Mouse (Mus musculus) C2C12 (cell line): Measurements from ENCODE around the gene Gata2.

Experiments used
- CTCF ChIP-seq: IDR thresholded peaks from one replicate; pipeline ENCODE4 v1.5.1; 2011; ENCODE audit not compliant: control insufficient read depth, insufficient read depth, insufficient read length
- MAX ChIP-seq: IDR thresholded peaks from one replicate; pipeline ENCODE4 v1.6.1; 2011; ENCODE audit warnings: mild to moderate bottlenecking, control low read depth
- MYOD1 ChIP-seq: IDR thresholded peaks from one replicate; pipeline ENCODE4 v1.6.1; 2011; ENCODE audit warnings: low read depth; ENCODE audit not compliant: control insufficient read depth, insufficient read length
- MYOG ChIP-seq: IDR thresholded peaks from one replicate; pipeline ENCODE4 v1.6.1; 2011; ENCODE audit not compliant: control insufficient read depth, insufficient read length; ENCODE audit errors: extremely low read depth
- USF1 ChIP-seq: IDR thresholded peaks from one replicate; pipeline ENCODE4 v1.6.1; 2011; ENCODE audit warnings: low read depth, mild to moderate bottlenecking, control low read depth, moderate library complexity

DNA sequence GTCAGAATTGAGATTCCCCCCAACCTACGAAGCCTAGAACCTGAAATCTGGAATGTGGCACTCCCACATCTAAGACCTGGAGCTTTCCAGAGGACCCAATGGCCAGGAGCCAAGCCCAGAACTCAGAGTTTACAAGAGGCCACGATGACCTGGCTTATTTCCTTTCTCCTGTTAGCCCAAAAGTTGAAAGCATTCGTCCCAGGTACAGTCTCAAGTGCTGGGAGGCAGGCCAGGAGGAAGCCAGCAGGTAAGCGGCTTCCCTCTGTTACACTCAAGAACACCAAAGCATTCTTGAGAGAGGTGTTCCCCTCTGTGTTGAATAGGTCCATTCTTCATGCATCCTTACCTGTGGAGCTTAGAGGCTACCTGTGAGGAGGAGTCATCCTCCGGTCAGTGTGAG, 15.8 kb downstream of the Gata2 start:
- TF ChIP-seq CTCF, result no peak
- no peak for TF ChIP-seq MYOD1
- no peak for TF ChIP-seq MAX
- TF ChIP-seq MYOG, result no peak
- TF ChIP-seq USF1, result no peak
